Mouse (Mus musculus) kidney, adult 2 months (tissue): ENCODE measurements at regions not wholly inside any gene's neighbourhood (a gene's known extent, or its start where the extent isn't known, plus 50 kb on each side); places are given as distances from the start of the nearest gene placed in this dataset.

Source experiments
- CTCF ChIP-seq: fragments of 200-500 bp; conservative IDR thresholded peaks from 2 replicates; pipeline ENCODE4 v1.5.1; 2011; ENCODE audit warnings: low read depth, mild to moderate bottlenecking, control low read depth, low read length, moderate library complexity, mixed read lengths; ENCODE audit not compliant: insufficient read depth, insufficient read length
- POLR2A ChIP-seq: fragments of 200-500 bp; IDR thresholded peaks from one replicate; pipeline ENCODE4 v1.6.1; 2011; ENCODE audit warnings: low read depth, low read length, control low read depth

- TF ChIP-seq CTCF (no peak), POLR2A (no peak)
These were observed 79.6 kb upstream of the Megf9 start for GRCm38 (mm10) chr4:70614411-70614810.
